Mouse (Mus musculus) heart, adult 2 months (tissue): ENCODE data around the gene Styk1. TPM values are rescaled to one million over a fixed set of nuclear protein-coding genes. Genes with fewer than 3 reads are reported as not detected.

Source experiments
- DNase-seq, 2 experiments: peaks; one replicate each; pipeline ENCODE4 v3.0.0; 2021
- H3K27ac ChIP-seq: fragments of 200-600 bp; 2 replicates; pipeline ENCODE4 v1.8.1; 2022
- H3K27me3 ChIP-seq: fragments of 200-500 bp; 2 replicates; pipeline ENCODE4 v1.6.1; 2012; ENCODE audit warnings: mild to moderate bottlenecking, low read length, inconsistent platforms, mixed read lengths; ENCODE audit not compliant: control insufficient read depth, insufficient read depth
- H3K36me3 ChIP-seq: fragments of 200-500 bp; 2 replicates; pipeline ENCODE4 v1.6.1; 2012; ENCODE audit warnings: low read length, inconsistent platforms; ENCODE audit not compliant: control insufficient read depth, insufficient read depth
- H3K4me1 ChIP-seq: fragments of 200-500 bp; 2 replicates; pipeline ENCODE4 v1.6.1; 2011; ENCODE audit warnings: low read length; ENCODE audit not compliant: control insufficient read depth, insufficient read depth
- H3K4me3 ChIP-seq: fragments of 200-600 bp; 2 replicates; pipeline ENCODE4 v1.8.1; 2022
- H3K79me2 ChIP-seq: fragments of 200-500 bp; replicated peaks from 2 replicates; pipeline ENCODE4 v1.6.1; 2012; ENCODE audit warnings: mild to moderate bottlenecking, inconsistent platforms, low read length, moderate library complexity, mixed read lengths; ENCODE audit not compliant: control insufficient read depth, insufficient read depth
- H3K9ac ChIP-seq: fragments of 200-500 bp; 2 replicates; pipeline ENCODE4 v1.6.1; 2012; ENCODE audit warnings: low read depth, mild to moderate bottlenecking, control low read depth, inconsistent platforms, low read length, mixed read lengths
- CTCF ChIP-seq: fragments of 200-600 bp; IDR thresholded peaks from 2 replicates; pipeline ENCODE4 v1.8.1; 2022; ENCODE audit warnings: antibody characterized with exemption, mild to moderate bottlenecking, moderate library complexity
- EP300 ChIP-seq: fragments of 200-500 bp; IDR thresholded peaks from 2 replicates; pipeline ENCODE4 v1.6.1; 2011; ENCODE audit warnings: low read depth, low read length, control low read depth; ENCODE audit not compliant: insufficient read depth
- POLR2A ChIP-seq: fragments of 200-500 bp; IDR thresholded peaks from 2 replicates; pipeline ENCODE4 v1.6.1; 2011; ENCODE audit warnings: mild to moderate bottlenecking, low read depth, low read length, control low read depth; ENCODE audit not compliant: insufficient read depth
- WGBS: fragments of 180-500 bp; shearing (Covaris S2); methylation state at CpG from one replicate; pipeline ENCODE4 v1.1.7; 2018; 5-methylcytosine and 5-hydroxymethylcytosine counted together
- intact Hi-C: fragments of 180-260 bp; cut with DNase I; formaldehyde crosslinking; loops from one replicate; pipeline ENCODE4 v1.15.1; 2025
- polyA plus RNA-seq: library from polyadenylated mRNA; depleted of rRNA; stranded (reverse); fragments of >200 nt; gene quantifications from 2 replicates; pipeline ENCODE4 v1.2.3, GENCODE M21; 2012
- total RNA-seq, 2 experiments: library from RNA; stranded (reverse); gene quantifications; 2 replicates each; pipeline ENCODE4 v1.2.3; 2021

Gene Styk1
- total and polyA plus RNA-seq, 3 experiments = 0.08 to 0.12 (median 0.09) TPM

DNA sequence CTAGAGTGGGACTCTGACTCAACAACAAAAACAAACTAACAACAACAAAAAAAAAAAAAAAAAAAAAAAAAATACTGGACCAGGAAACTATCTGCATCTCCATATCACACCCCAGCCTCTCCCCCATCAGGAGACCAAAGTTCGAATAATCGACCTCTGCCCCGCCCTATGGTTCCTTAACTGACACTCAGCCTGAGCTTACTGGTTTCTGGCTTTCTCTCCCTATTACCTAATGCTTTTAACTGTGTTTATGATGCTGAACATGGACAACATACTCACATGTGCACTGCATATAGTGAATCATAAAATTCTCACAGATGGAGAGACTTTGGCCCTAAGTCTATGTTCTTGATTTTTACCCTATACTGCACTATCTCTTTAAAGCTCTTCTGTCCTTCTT, 14.1 kb downstream of the Styk1 start:
- Histone ChIP-seq H3K4me3 (no peak overlapping the region), H3K9ac (no peak overlapping the region), H3K27ac (no peak overlapping the region), H3K79me2 (no peaks in the 10 kb centered on the region), H3K4me1 (no peaks in the 10 kb centered on the region), H3K36me3 (no peaks in the 10 kb centered on the region), H3K27me3 (no peaks in the 10 kb centered on the region)
- intact Hi-C loops = no loop called here
- no peak for DNase-seq
- 70% methylated on average over 3 of the region's 3 CpGs for WGBS
- TF ChIP-seq EP300 = no peak
- no peak for TF ChIP-seq CTCF
- TF ChIP-seq POLR2A = no peak

DNA sequence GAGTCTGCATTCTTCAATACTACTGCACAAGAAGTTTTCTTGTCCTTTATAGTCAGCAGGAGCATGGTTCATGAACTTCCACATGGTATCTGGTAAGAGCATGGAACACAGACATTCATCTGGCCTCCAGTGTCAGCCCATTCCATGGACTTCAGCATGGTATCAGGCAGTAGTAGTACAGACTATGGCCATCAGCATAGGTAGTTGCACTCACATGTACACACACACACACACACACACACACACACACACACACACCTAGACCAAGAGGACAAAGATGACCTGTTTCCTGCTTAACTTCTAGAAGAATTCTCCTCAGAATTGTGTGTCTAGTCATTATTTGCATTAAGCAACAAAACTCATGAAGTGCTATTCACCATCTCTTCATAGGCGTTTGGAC, 14.6 kb downstream of the Styk1 start:
- no peak for DNase-seq
- TF ChIP-seq EP300 (no peak), POLR2A (no peak), CTCF (no peak)
- intact Hi-C loops = no loop called here
- Histone ChIP-seq H3K27me3 (no peaks in the 10 kb centered on the region), H3K36me3 (no peaks in the 10 kb centered on the region), H3K4me3 (no peak overlapping the region), H3K9ac (no peak overlapping the region), H3K27ac (no peak overlapping the region), H3K79me2 (no peaks in the 10 kb centered on the region), H3K4me1 (no peaks in the 10 kb centered on the region)
- WGBS = 64% methylated on average over 1 of the region's 1 CpGs

DNA sequence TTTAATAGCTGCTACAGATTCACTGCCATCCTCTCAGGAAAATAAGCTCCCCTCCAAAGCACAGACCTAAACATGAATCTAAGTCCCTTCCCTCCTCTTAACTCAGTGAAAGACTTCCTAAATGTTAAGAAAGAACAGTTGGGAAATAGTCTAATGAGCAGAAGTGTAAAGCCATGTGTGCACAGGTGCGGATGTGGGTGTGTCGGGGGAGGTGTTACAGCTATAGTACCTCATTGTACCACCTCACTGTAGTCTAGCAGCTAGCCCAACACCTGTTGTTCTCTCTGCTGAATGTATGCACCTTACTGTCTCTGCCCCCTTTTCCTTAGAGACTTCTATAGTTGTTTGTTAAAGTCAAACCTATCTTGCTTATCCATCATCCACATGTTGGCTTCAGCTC, 26.3 kb downstream of the Styk1 start:
- intact Hi-C loops = no loop called here
- TF ChIP-seq EP300 = no peak
- no peak for TF ChIP-seq POLR2A
- TF ChIP-seq CTCF = no peak
- H3K27ac ChIP-seq = no peak overlapping the region
- no peaks in the 10 kb centered on the region for H3K79me2 ChIP-seq
- H3K36me3 ChIP-seq = no peaks in the 10 kb centered on the region
- WGBS = 86% methylated on average over 2 of the region's 2 CpGs
- no peaks in the 10 kb centered on the region for H3K4me1 ChIP-seq
- no peak overlapping the region for H3K4me3 ChIP-seq
- DNase-seq = no peak
- H3K9ac ChIP-seq = no peak overlapping the region
- no peaks in the 10 kb centered on the region for H3K27me3 ChIP-seq

DNA sequence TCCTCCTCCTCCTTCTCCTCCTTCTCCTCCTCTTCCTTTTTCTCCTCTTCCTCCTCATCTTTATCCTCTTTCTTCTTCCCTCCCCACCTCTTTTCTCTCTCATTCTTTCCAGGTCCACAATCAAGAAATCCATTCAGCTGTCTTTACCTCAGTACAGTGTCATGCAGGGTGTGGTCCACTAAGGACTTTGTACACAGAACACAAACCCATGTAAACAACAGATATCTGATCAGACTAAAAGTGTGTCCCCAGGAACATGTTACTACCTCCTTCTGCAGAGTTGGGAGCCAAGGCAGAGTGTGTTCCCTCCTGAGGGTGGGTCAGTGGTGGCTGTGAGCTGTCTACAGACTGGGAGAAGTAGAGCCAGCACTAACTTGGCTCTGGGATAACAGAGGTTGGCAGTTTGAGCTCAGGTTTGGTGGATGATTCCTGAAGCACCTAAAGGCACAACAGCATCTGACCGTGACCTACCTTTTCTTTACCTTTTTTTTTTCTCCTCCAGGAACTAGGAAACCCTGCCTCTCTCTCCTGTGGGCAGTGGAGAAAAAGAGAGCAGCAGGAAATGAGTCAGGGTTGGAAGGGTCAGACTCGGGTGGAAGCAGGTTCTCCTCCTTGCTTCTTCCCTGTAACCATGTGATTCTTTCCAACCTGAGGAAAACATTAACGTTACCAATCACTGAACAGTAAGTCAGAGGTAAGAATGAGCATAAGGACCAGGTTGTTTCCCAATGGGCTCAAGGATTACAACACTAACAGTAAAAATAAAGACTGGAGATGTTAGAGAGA, 31.4 kb downstream of the Styk1 start:
- TF ChIP-seq EP300 (no peak), CTCF (no peak), POLR2A (no peak)
- intact Hi-C loops = no loop called here
- WGBS = 33% methylated on average over 3 of the region's 3 CpGs

DNA sequence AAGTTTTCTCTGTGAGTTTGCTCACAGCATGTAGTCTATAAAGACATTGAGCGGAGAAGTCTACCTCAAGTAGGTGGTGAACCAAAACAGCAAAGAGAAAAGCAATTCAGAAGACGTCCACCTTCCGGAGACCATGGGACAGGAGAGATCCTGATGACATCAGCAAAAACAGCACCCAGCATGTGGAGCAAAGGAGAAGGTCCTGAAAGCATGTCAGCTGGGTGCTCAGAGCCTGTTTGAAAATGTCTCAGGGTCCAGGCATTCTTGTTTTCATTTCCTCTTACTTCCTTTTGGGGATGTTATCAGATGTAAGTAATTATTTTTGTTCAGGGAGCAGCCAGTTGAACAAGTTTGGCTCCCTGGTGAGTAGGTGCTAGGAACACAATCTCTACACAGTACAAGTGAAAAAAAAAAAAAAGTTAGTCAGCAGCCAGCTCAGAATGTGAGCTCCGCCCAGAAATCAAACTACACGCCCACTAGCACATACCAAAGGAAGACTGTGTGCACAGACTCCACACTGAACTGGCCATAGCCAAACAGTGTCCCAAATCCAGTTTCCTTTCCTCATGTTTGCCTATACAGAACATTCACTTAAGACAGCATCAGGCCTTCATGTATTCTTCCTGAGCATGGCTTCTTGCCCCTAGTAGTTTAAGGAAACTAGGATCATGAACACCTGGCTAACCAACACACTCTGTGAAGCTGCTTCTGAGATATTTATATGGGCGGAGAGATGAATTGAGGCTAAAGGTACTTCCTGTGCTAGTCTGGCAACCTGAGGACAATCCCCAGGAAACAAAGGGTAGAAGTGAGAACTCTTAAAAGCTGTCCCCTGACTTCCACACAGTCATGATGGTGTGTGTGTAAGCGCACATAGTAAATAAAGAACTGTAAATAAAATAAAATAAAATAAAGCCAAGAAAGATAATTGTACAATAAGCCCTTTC, 37.0 kb downstream of the Styk1 start:
- TF ChIP-seq CTCF (no peak), EP300 (no peak), POLR2A (no peak)
- 70% methylated on average over 7 of the region's 7 CpGs for WGBS
- Histone ChIP-seq H3K79me2 (no peaks in the 10 kb centered on the region), H3K27me3 (no peaks in the 10 kb centered on the region), H3K4me1 (no peaks in the 10 kb centered on the region), H3K4me3 (no peak overlapping the region), H3K27ac (no peak overlapping the region), H3K9ac (no peak overlapping the region), H3K36me3 (no peaks in the 10 kb centered on the region)
- intact Hi-C loops = no loop called here
- DNase-seq = no peak

More for the DNA sequence above, 31.4 kb downstream of the Styk1 start:
- H3K9ac ChIP-seq = no peak overlapping the region
- H3K36me3 ChIP-seq = no peaks in the 10 kb centered on the region
- no peak overlapping the region for H3K4me3 ChIP-seq
- no peak overlapping the region for H3K27ac ChIP-seq
- H3K4me1 ChIP-seq = no peaks in the 10 kb centered on the region
- no peak for DNase-seq
- H3K27me3 ChIP-seq = no peaks in the 10 kb centered on the region
- H3K79me2 ChIP-seq = no peaks in the 10 kb centered on the region

DNA sequence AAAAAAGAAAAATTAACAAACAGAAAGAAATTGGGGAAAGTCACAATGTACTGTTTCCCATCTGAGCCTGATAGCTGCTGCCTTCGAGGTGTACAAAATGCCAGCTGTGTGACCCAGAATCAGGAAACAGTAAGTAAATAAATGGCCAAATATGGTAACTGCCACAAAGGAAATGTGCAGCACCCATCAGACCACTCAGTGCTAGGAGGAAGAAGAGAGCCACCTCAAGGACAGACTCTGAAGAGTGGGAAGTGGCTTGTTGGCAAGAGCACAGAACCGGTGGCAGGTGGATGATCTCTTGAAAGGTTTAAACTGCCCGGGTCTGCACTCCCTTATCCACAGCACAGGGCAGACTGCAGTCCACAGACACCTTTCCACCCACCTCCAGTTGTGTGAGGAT, 45.4 kb downstream of the Styk1 start:
- no peaks in the 10 kb centered on the region for H3K79me2 ChIP-seq
- TF ChIP-seq EP300 = no peak
- no peak for TF ChIP-seq POLR2A
- TF ChIP-seq CTCF = no peak
- H3K27ac ChIP-seq = no peak overlapping the region
- no peak overlapping the region for H3K9ac ChIP-seq
- no peaks in the 10 kb centered on the region for H3K36me3 ChIP-seq
- 42% methylated on average over 3 of the region's 3 CpGs for WGBS
- no peaks in the 10 kb centered on the region for H3K4me1 ChIP-seq
- H3K27me3 ChIP-seq = no peaks in the 10 kb centered on the region
- H3K4me3 ChIP-seq = no peak overlapping the region
- DNase-seq = no peak
- intact Hi-C loops = no loop called here
